Mouse (Mus musculus) erythroblast, embryonic 14.5 days (primary cell): ENCODE data around the gene P3h2.

Experiments
- GATA1 ChIP-seq: IDR thresholded peaks from 2 replicates; pipeline ENCODE4 v1.6.1; 2012; ENCODE audit warnings: low read length, inconsistent platforms, mixed read lengths
- TAL1 ChIP-seq: IDR thresholded peaks from 3 replicates; pipeline ENCODE4 v1.6.1; 2012; ENCODE audit warnings: low read length, inconsistent platforms, mixed read lengths

DNA sequence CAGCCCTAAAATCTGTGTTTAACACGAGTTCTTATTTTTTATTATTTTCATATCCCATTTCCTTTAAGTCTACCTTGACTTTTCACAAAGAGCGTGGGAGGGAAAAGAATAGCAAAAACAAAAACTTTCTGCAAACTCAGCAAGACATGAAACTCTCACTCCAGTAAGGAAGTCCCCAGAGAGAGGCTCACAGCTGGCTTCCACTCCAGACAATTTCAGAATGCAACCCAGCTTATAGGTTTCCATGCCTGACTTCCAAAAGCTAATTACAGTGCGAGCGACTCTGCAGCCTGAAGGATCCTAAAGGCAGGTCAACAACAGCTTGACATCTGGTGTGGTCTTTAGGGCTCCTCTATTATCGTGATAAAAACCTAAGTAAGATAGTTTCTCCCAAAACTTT lies 70.5 kb downstream of the P3h2 start:
- TF ChIP-seq GATA1, result no peak
- no peak for TF ChIP-seq TAL1
